Mouse (Mus musculus): ENCODE results near the gene Gigyf1. TPM values are rescaled to one million over a fixed set of nuclear protein-coding genes. Genes with fewer than 3 reads are reported as not detected.

The Gigyf1 gene
- total RNA-seq (2017) = 32.0 and 37.7 TPM in 2 replicates

DNA sequence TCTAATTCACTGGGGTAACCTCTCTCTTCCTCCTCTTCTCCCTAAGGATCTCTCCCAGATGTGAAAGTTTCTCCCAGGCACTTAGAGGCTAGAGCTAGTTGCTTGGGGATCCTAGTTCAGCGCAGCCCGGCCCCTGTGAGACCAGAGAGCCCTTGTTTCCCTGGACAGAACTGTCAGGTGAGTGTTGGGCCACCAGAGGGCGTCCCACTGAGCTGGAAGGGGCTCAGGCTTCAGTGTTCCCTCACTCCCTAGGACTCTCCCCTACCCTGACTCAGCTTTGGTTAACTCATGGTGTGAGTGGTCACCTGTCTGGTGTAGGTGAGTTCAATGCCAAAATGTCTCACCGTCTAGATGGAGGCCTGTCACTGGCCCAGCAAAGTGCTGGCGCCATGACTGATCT is at the start of gene Gigyf1:
TSS of gene Gigyf1 (plus strand) at position 113 of the 400 bp plus-strand sequence.
- peak; percentile 8; the same call in 1 of the 2 replicates for ATAC-seq (ENCODE audit: extremely low read depth, insufficient number of reproducible peaks, low FRiP score, poor library complexity, severe bottlenecking)

DNA sequence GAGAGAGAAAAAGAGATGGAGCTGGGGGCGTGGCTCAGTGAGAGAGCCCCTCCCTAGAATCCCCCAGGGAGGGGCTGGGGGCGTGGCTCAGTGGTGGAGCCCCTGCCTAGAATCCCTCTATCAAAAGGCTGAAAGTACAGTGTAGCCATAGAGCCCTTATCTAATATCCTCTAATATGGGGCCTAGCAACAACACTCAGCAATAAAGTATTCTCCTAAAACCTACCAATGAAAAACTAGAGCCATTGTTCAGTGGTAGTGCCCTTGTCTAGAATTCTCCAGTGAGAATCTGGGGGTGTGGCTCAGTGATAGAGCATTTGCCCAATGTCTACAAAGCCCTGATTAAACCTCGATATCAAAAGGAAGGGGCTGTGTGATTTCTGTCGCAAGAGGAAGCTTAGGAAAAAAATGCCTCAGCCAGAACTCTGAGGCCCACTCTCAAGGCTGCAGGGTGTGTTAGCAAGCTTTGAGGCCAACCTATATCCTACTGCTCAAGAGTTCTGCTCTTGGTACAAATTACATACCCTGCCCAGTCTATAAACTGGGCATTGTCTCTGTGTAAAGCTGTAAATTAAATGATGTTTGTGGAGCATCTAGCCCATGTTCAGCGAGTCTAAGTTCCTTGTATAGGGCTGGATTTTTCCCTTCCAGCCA is 46.0 kb upstream of the Gigyf1 start:
- ATAC-seq (ENCODE audit: extremely low read depth, insufficient number of reproducible peaks, low FRiP score, poor library complexity, severe bottlenecking) = no peak

DNA sequence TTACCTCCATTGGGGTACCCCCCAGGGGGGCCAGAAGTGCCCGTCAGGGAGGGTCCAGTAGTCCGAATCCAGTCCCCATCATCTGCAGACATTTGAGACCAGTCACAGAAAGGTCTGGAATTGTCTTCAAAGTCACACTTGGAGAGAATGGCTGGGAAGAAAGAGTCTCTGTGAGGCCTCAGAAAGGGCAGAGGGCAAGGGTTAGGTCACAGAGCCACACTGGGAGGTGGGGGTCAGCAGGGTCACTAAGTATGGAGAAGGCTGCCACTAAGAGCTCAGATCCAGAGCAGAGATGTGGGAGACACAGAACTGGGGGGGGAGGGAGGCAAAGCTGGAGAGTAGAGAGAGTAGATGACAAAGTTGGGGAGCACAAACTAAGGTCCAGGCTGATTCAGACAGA is 44.0 kb upstream of the Gigyf1 start:
- no peak for ATAC-seq (ENCODE audit: extremely low read depth, insufficient number of reproducible peaks, low FRiP score, poor library complexity, severe bottlenecking)

DNA sequence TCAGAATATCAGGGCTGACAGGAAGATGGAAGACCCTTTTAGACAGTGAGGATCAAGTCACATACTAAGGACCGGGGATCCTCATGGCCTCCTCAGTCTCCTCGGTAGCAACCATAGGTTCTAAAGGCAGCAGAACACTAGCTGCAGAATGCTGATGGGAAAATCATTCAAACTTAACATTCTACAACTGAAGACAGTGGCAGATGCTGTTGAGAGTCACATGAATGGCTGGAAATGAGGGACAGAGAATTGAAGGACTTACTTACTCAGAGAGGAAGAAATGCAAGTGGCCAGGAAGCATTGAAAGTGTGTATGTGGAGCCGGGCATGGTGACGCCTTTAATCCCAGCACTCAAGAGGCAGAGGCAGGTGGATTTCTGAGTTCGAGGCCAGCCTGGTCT is 41.4 kb upstream of the Gigyf1 start, which contains the start of gene Zan:
TSS of gene Zan (minus strand) at position 101 of the 400 bp plus-strand sequence.
- ATAC-seq (ENCODE audit: extremely low read depth, insufficient number of reproducible peaks, low FRiP score, poor library complexity, severe bottlenecking) = no peak

DNA sequence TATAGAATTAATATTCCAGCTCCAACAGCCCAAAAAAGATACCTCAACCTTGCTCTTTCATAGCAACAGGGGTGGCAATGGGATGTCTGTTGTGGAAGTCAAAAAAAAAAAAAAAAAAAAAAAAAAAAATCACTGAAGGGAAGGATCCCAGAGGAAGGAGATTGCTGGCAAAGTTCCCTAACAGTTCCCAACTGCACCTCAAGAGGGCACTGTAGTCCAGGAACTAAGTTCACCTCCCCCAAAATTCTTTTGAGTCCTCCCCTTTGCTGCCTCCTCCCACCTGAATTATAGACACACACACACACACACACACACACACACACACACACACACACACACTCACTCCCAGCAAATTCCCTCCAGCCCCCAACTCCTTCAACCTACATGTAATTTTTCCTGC is 37.2 kb upstream of the Gigyf1 start:
- 0 out of 2 replicates have a peak, but pooled peaks have one; percentile 48 for ATAC-seq (ENCODE audit: extremely low read depth, insufficient number of reproducible peaks, low FRiP score, poor library complexity, severe bottlenecking)

DNA sequence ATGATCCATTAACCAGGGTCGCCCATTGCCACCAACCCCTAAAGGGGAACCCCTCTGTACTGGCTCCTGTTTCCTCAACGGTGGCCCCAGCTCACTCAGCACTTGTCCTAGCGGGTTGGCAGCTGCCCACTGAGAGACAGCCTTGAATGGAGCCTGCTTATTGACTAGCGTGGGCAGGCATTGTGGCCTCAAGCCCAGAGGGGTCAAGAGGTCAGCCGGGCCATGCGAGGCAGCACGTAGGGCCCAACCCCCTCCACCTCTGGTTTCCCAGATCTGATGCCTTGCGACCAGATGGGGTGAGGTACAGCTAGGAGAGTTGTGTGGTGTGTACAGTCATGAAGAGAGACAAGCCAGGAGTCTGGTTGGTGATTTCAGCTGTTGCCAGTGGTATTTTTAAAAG is 36.5 kb upstream of the Gigyf1 start:
- no peak for ATAC-seq (ENCODE audit: extremely low read depth, insufficient number of reproducible peaks, low FRiP score, poor library complexity, severe bottlenecking)

DNA sequence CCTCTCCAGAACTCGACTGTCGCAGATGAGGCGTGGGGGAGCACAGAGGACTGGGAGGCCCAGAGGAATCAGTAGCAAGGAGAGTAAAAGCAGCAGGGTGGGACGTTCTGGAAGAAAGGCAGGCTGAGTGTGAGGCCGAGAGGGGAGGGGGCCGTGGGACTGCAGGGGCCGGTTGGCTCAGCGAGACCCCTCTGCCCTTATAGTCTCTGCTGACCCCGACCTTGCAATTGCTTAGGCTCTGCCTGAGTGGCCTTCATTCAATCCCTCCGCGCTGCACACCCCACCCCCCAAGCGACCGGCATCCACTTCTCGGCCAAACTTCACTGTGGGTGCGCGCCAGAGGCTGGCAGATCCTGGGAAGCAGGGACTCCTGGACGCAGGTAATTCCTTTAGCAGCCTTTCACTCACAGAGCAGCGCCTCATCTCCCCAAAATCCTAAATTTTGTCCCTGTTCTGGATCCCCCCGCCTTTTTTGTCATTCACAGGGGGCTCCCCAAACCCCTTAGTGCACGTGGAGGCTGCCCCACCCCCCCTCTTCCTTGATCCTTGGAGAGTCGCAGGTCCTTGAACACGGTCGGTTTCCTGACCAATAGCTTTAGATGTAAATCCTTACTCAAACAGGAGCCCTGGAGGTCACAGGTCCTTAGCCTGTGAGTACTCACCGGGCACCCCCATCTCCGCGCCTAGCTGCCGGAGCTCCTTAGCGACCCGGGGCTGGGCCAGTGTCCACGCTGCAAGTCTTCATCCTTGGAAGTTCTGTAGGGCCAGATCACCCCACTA is 33.1 kb upstream of the Gigyf1 start:
- no peak for ATAC-seq (ENCODE audit: extremely low read depth, insufficient number of reproducible peaks, low FRiP score, poor library complexity, severe bottlenecking)

DNA sequence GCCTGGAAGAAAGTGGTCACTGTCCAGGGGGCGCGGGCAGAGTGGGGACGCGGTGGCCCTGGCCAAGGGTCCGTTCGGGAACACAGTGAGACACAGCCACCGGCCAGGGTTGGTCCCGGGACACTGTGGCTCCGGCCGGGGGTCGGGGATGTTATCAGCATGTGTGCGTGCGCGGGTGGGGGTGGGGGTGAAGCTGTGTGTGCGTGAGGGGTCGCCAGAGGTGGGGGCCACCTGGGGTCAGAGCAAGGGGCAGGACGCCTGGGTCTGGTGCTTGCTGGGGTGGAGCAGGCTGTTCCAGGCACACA is 32.5 kb upstream of the Gigyf1 start:
- ATAC-seq (ENCODE audit: extremely low read depth, insufficient number of reproducible peaks, low FRiP score, poor library complexity, severe bottlenecking) = no peak

DNA sequence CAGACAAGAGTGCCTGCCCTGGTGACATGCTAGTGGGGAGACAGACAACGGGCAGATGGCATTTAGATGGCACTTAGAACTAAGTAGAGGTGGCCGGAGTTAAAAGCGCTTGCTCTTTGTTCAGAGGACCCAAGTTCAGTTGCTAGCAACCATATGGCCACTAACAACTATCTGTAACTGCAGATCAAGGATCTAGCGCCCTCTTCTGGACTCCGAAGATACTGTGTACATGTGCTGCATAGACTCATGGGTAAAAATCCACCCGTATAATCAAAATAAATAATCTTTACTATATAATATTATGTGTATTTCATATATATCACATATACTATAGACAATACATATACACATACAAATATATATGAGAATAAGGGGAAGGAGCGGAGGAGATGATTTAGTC is 30.7 kb upstream of the Gigyf1 start:
- ATAC-seq (ENCODE audit: extremely low read depth, insufficient number of reproducible peaks, low FRiP score, poor library complexity, severe bottlenecking) = no peak

DNA sequence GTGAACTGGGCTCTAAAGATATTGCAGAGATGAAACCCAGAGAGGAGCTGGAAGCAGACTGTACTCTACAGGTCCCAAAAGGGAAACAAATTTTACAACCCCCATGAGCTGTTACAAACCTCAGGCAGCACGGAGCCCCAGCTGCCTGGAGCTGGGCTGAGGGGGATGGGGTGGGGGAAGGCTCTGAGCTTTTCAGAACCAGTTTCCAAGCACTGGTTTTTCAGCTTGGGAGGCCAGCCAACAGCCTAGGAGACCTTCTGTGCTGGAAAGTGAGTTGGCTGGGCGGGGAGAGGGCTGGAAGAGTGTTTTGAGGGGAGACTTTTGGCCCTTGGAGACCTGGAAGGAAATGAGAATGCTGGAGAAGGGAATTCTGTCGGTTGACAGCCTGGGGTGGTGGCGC is 26.8 kb upstream of the Gigyf1 start:
- no peak for ATAC-seq (ENCODE audit: extremely low read depth, insufficient number of reproducible peaks, low FRiP score, poor library complexity, severe bottlenecking)

DNA sequence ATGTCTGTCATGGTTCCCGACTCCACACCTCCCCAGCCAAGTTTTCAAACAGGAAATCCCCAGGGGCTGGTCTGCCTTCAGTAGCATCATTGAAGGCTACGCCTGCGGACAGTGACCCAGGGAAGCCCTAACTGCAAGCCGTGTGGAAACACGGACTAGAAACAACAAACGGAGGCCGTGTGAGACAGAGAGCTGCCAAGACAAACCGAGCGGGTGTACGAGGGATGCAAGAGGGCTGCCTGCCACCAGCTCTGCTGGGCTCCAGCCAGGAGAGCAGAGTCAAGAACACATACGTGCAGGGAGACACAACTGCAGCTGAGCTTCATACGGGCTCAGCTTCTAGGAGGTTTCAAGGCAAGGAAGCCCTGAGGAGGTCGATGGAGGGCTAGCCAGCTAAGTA is 24.5 kb upstream of the Gigyf1 start:
- ATAC-seq (ENCODE audit: extremely low read depth, insufficient number of reproducible peaks, low FRiP score, poor library complexity, severe bottlenecking) = no peak

DNA sequence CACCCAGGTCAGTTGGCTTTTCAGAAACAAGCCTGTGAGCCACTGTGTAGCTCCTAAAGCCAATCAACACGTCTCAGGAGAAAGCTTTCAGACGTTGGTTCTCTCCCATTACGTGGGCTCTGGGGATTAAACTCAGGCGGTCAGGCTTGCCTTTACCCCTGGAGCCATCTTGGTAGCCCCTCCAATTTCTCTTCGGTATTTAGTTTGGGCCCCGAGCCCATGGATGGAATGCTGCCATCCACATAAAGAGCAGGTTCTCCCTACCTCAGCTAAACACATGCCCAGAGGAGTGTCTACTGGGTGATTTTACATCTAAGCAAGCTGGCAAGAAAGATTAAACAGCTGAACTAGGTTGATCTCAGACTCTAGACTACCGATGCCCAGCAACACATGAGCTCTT is 18.2 kb upstream of the Gigyf1 start:
- ATAC-seq (ENCODE audit: extremely low read depth, insufficient number of reproducible peaks, low FRiP score, poor library complexity, severe bottlenecking) = no peak

DNA sequence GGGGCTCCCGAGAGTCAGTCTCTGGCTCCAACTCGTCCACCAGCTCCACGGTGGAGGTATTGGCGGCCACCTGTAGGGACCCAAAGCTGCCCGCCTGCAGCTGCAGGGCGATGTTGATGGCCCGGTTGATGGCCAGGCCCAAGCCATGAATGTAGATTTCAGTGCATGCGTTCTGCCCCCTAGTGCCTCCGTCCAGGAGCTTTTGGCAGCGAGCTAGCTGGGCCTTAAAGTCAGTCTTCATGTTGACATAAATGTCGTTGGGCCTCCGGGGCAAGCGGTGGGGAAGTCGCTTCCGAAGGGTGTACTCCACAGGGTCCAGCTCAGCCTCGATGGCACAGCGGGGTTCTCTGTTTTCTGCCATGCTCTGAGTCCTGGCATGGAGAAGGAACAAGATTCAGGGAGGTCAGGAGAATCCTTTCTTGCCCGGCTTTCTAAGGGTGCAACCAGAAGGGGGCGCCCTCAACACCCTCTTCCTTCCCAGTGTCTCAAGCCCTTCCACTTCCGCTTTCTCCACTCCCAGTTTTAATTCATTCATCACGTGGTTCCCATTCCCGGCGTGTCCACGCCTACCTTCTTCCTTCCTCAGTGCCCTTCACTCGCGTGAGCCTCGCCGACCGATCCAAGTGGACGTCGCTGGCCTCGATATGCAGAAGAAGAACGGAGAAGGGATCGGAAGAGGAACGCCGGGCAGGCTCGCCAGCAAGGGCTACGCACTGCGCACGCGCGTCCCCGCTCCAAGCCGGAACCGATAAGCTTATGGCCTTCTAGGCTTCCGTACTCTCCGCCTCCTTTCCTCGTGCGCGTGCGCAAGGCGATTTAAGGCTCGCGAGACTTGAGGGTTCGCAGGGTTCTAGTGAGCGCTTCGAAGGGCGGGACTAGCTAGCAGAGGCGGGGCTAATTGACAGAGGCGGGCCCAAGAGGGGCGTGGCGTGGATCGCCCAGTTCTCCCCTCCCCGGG is 16.4 kb upstream of the Gigyf1 start, which contains the start of gene Pop7:
TSS of gene Pop7 (minus strand) at position 810 of the 958 bp plus-strand sequence.
- peak; percentile 88 for ATAC-seq (ENCODE audit: extremely low read depth, insufficient number of reproducible peaks, low FRiP score, poor library complexity, severe bottlenecking)

DNA sequence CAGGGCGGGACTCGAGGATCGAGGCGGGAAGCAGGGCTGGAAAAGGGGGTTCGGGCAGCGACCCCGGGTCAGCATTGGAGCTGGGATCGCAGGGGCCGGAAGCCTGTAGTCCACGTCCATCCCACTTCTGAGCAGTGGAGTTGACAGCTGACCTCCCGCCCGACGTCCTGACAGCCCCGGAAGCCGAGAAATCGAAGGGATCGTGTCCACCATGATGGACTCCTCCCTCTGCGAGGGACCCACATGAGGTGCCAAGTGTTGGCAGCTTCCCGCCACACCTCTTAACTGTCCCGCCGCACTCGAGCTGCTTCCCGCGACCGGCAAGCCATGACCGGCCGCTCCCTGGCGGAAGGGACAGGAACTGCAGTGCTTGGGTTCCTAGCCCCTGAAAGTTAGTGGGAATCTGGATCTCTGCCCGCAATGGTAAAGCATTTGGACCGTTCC is 15.7 kb upstream of the Gigyf1 start:
- peak; percentile 59 for ATAC-seq (ENCODE audit: extremely low read depth, insufficient number of reproducible peaks, low FRiP score, poor library complexity, severe bottlenecking)

DNA sequence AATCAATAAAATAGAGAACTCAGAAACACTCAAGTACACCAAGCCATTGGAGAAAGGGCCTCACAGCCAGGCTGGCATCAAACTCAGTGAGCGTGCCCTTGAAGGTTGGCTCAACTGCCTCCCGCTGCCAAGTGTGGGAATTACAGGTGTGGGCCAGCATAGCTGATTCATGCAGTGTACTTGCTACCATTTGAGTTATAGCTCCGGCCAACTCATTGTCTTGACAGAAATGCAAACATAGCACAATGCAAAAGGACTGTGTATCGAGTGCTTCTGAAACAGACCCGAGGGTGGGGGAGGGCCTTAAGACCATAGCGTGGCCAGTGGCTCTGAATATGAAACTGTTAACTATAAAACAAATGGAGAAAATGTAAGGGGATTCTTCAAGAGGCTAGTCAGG is 14.3 kb upstream of the Gigyf1 start:
- no peak for ATAC-seq (ENCODE audit: extremely low read depth, insufficient number of reproducible peaks, low FRiP score, poor library complexity, severe bottlenecking)

DNA sequence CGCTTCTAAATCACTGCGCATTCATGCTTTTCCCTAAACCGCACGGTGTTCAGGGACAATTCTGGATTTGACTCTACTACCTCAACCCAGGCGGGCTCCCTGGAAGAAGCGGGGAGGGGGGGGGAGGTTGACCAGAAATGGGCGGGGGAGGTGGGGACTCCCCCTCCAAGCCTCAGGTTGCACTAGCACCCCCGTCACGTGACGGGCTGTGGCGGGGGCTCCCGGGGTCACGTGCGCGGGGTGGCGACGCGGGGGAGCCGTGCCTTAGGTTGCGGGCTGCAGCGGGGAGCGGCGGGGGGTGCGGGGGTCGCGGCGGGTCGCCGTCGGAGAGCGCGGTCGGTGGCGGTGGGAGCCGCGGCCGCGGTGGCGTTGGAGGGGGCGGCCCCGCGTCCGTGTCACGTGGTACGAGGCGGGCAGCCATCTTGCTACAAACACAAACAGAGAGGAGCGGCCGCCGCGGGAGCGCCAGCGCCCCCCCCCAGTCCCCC is 8.3 kb upstream of the Gigyf1 start:
- ATAC-seq (ENCODE audit: extremely low read depth, insufficient number of reproducible peaks, low FRiP score, poor library complexity, severe bottlenecking) = peak; percentile 35; the same call in 1 of the 2 replicates

DNA sequence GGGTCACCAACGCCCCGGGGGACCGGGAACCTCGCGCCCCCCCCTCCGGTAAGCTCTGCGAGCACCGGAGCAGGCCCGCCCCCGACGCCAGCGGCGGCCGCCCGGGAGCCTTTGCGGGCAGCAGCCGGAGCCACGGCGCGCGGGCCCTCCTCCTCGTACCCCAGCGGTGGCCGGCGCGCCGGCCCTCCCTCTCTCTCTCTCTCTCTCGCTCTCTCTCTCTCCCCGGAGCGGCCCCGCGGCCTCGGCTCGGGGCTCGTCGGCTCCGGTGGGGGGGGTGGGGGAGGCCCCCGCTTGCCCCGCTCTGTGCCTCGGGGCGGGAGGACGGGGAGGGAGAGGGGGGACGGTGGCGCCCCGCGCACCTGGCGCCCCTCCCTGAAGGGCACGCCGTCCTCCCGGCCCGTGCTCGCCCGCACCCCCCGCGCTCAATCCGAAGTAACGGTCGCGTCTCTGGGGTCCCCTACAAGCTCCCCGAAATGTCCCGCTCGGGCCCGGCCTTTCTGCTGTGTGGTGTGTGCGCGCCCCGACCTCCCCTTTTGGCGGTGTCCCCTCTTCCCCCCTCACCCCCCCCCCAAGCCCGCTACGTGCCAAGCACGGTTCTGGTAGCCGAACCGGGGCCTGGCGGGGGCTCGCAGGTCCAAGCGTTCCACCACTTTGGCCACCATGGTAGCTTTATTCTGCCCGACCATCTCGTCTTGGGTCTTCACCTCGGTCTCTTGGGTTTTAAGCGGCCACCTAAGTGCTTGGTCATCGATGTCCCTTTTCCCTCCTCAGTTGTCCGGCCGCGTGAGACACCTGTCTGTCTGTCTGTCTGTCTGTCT is 7.6 kb upstream of the Gigyf1 start:
- no peak for ATAC-seq (ENCODE audit: extremely low read depth, insufficient number of reproducible peaks, low FRiP score, poor library complexity, severe bottlenecking)

DNA sequence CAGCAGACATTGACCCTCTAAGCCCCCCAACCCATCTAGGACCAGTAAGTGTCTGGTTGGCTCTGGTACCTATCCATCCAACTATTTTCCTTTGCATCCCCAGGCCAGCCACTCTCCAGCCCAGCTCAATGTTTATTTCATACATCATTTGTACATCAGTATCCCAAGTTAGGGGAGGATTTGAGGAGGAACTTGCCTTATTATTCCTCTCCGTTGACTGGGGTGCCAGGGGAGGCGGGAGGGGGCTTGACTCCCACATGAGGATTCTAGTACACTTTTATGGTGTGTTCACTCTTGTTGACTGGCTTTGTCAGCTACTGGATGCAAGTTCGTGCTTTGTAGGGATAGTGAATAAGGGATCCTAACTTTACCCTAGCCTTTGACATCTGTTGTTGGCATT is 6.6 kb upstream of the Gigyf1 start:
- no peak for ATAC-seq (ENCODE audit: extremely low read depth, insufficient number of reproducible peaks, low FRiP score, poor library complexity, severe bottlenecking)

Data from neutrophil, adult 5-6 weeks (primary cell).